Mouse (Mus musculus) lung, postnatal 0 days (tissue): ENCODE results near the gene Usmg5.

Experiments used
- CTCF ChIP-seq: IDR thresholded peaks from 2 replicates; pipeline ENCODE4 v1.5.1; 2016; ENCODE audit warnings: antibody characterized with exemption, mild to moderate bottlenecking
- EP300 ChIP-seq: IDR thresholded peaks from 2 replicates; pipeline ENCODE4 v1.6.1; 2016; ENCODE audit warnings: antibody characterized with exemption, mild to moderate bottlenecking, control low read depth

DNA sequence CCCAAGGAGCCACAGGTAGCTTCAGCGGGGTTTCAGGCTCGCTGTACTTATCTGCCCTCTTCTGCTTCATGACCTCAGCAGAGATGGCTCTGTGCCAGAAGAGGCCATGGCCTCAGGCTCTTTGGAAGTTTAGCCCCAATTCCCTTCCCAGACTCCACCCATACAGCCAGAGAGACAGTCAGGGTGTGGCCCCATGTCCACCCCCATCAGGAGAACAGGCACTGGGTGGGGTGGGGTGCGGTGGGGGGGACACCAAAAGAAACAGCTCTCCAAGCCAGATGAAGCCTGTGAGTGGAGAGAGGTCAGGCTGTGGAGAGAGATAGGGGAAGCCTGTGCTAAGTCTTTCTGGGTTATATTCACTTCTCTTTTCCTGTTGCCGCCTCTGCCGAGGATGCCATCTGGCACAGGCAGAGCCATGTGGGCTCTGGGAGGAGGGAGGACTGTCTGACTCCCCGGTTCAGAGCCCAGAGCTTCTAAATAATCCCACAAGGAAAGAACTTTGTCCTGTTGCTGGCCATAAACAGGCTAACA is 46.7 kb upstream of the Usmg5 start:
- TF ChIP-seq CTCF (no peak), EP300 (no peak)
